Mouse (Mus musculus) small intestine, adult 2 months (tissue): ENCODE results near the gene Ccdc177.

Source experiments
- CTCF ChIP-seq: fragments of 200-500 bp; IDR thresholded peaks from 2 replicates; pipeline ENCODE4 v1.5.1; 2012; ENCODE audit warnings: low read depth, mild to moderate bottlenecking, control low read depth, inconsistent platforms, low read length, moderate library complexity, mixed read lengths; ENCODE audit not compliant: insufficient replicate concordance, insufficient read length; ENCODE audit errors: extremely low read depth
- POLR2A ChIP-seq: fragments of 200-500 bp; IDR thresholded peaks from 2 replicates; pipeline ENCODE4 v1.6.1; 2012; ENCODE audit warnings: low read depth, mild to moderate bottlenecking, control low read depth, inconsistent platforms, low read length, moderate library complexity

GRCm38 (mm10) chr12:80807451-80808085 lies 47.1 kb upstream of the Ccdc177 start:
- TF ChIP-seq POLR2A (no peak), CTCF (no peak)
